Mouse (Mus musculus) erythroblast, embryonic 14.5 days (primary cell): ENCODE results near the gene Rpl21.

Source experiments
- GATA1 ChIP-seq: IDR thresholded peaks from 2 replicates; pipeline ENCODE4 v1.6.1; 2012; ENCODE audit warnings: low read length, inconsistent platforms, mixed read lengths
- TAL1 ChIP-seq: IDR thresholded peaks from 3 replicates; pipeline ENCODE4 v1.6.1; 2012; ENCODE audit warnings: low read length, inconsistent platforms, mixed read lengths

- TF ChIP-seq GATA1 (no peak), TAL1 (no peak)
Measured at GRCm38 (mm10) chr5:146783891-146784290, 48.8 kb upstream of the Rpl21 start.
